11 mouse cellular contexts compared by ENCODE assay signal in genomic region chr9:88519390-88520121, GRCm38 (mm10). TPM values are rescaled to one million over a fixed set of nuclear protein-coding genes. Genes with fewer than 3 reads are reported as not detected.
A peak's percentile ranks its signal among the peaks of the same experiment; 100 is the strongest.
DNase-seq lines count a peak whose midpoint lies in the region; ATAC-seq and TF ChIP-seq lines count a peak whose summit lies in the region.
"Had no signal": no experiment of that assay in that cellular context is flagged by ENCODE, and none has a peak within 500 bp of the region (broad histone marks: within the 10 kb centered on the region; RNA-seq: fewer than 3 reads in every experiment).

No protein-coding gene starts in this region.

- peaks cover 30% of the 10 kb centered on the region for H3K36me3 ChIP-seq in hindbrain, embryonic 14.5 days (replicated peaks; ENCODE audit: control insufficient read depth, insufficient read depth)
- H3K36me3 ChIP-seq in kidney, adult 2 months (ENCODE audit: control insufficient read depth, insufficient read depth, low read length): peaks cover 2% of the 10 kb centered on the region; the same call in 1 of the 2 replicates

- no peak for TF ChIP-seq CTCF in layer of hippocampus, adult 2 months (conservative IDR thresholded peaks at IDR 0.05)
- TF ChIP-seq CTCF in kidney, adult 2 months (conservative IDR thresholded peaks at IDR 0.05; ENCODE audit: insufficient read depth, insufficient read length, low read depth, low read length): no peak

- no peak overlapping the region for H3K9ac ChIP-seq in hindbrain, embryonic 14.5 days

- H3K27ac ChIP-seq in layer of hippocampus, adult 2 months: peak overlapping the region; percentile 5; the same call in 1 of the 2 replicates
- no peak overlapping the region for H3K27ac ChIP-seq in hindbrain, embryonic 14.5 days
- H3K27ac ChIP-seq in kidney, adult 2 months (ENCODE audit: insufficient read depth, low read depth, low read length): no peak overlapping the region

- no peak for DNase-seq in layer of hippocampus, adult 2 months (ENCODE audit: low spot score in 2 of 2)
- DNase-seq in layer of hippocampus, postnatal 25 days (ENCODE audit: extremely low spot score in 1 of 2, low spot score in 1 of 2): no peak
- DNase-seq in A20 (ENCODE audit: low read depth, low spot score) (peak; percentile 56), WW6 (ENCODE audit: low read depth, low spot score) (peak; percentile 58)
- no peak for DNase-seq in hindbrain, embryonic 14.5 days (ENCODE audit: low spot score)
- no peak for DNase-seq in thymus, postnatal 25 days
- DNase-seq in kidney, adult 2 months: no peak
- no peak for DNase-seq in spleen, postnatal 10 days (ENCODE audit: low spot score in 2 of 2)
- DNase-seq: cerebellum, postnatal 14 days; right cerebral cortex, postnatal 25 days had no signal

- peak overlapping the region; percentile 96 for H3K4me2 ChIP-seq in hindbrain, embryonic 14.5 days (replicated peaks)

- H3K9me3 ChIP-seq in hindbrain, embryonic 14.5 days (ENCODE audit: control insufficient read depth, low read length): no peaks in the 10 kb centered on the region

- H3K27me3 ChIP-seq in hindbrain, embryonic 14.5 days (ENCODE audit: control insufficient read depth, insufficient read depth, low read length): no peaks in the 10 kb centered on the region
- H3K27me3 ChIP-seq in kidney, adult 2 months (replicated peaks; ENCODE audit: control insufficient read depth, insufficient read depth, low read length): no peaks in the 10 kb centered on the region

- H3K4me3 ChIP-seq in layer of hippocampus, adult 2 months: no peak overlapping the region
- H3K4me3 ChIP-seq in hindbrain, embryonic 14.5 days (replicated peaks; ENCODE audit: low read length): no peak overlapping the region; the same call in 1 of the 2 replicates
- no peak overlapping the region for H3K4me3 ChIP-seq in kidney, adult 2 months (ENCODE audit: insufficient read depth, low read depth, low read length)

- TF ChIP-seq POLR2A in kidney, adult 2 months (IDR thresholded peaks at IDR 0.05; ENCODE audit: low read depth, low read length): no peak

- ATAC-seq in hindbrain, embryonic 14.5 days (ENCODE audit: low FRiP score): no peak
- ATAC-seq: lung, postnatal 0 days had no signal

- H3K4me1 ChIP-seq in hindbrain, embryonic 14.5 days (replicated peaks; ENCODE audit: control insufficient read depth, insufficient read depth, low read length): peaks cover 20% of the 10 kb centered on the region
- H3K4me1 ChIP-seq in kidney, adult 2 months (ENCODE audit: control insufficient read depth, insufficient read depth, low read length): 0 out of 2 replicates have a peak, but pooled peaks cover 4% of the 10 kb centered on the region

RNA-seq across cellular contexts. Expression of gene Zfp949, which starts 28.3 kb away (rescaled TPM):
- 10 to 100 TPM; 21.8 to 25.0 TPM for total RNA-seq in layer of hippocampus, adult 2 months (2021)
- total RNA-seq in layer of hippocampus, postnatal 25 days (2021): 10 to 100 TPM; 19.6 to 22.2 TPM
- polyA plus RNA-seq in hindbrain, embryonic 14.5 days (2014; fragmentation: Nextera tagmentation; extraction: Ambion mirVana): 16.9 and 18.4 TPM in 2 replicates
- 3.4 and 4.4 TPM in 2 replicates for polyA plus RNA-seq in kidney, adult 2 months (2012; rRNA removed)

RNA-seq across cellular contexts. Expression of gene Syncrip, which starts 37.2 kb away (rescaled TPM):
- total RNA-seq in layer of hippocampus, adult 2 months (2021): 10 to 100 TPM; 62.7 to 64.7 TPM
- 10 to 100 TPM; 62.4 to 69.4 TPM for total RNA-seq in layer of hippocampus, postnatal 25 days (2021)
- 91.5 and 98.2 TPM in 2 replicates for polyA plus RNA-seq in hindbrain, embryonic 14.5 days (2014; fragmentation: Nextera tagmentation; extraction: Ambion mirVana)
- 3.1 and 7.2 TPM in 2 replicates for polyA plus RNA-seq in kidney, adult 2 months (2012; rRNA removed)

Comparison
In these comparisons a context has a peak if more than half of its experiments do, and no peak if none do; other contexts are left out.
1. DNase-seq: peak in A20 (single experiment) and WW6 (single experiment); none in layer of hippocampus, adult 2 months (0 of 2), layer of hippocampus, postnatal 25 days (0 of 2), hindbrain, embryonic 14.5 days (single experiment), thymus, postnatal 25 days (single experiment), kidney, adult 2 months (single experiment) and spleen, postnatal 10 days (0 of 2).